Mouse (Mus musculus) gastrocnemius, postnatal 10 days (tissue): Measurements from ENCODE around the gene Styk1. TPM values are rescaled to one million over a fixed set of nuclear protein-coding genes. Genes with fewer than 3 reads are reported as not detected.
A peak's percentile ranks its signal among the peaks of the same experiment; 100 is the strongest.

Experiments
- DNase-seq: peaks from one replicate; pipeline ENCODE4 v3.0.0; 2021; ENCODE audit warnings: mixed read lengths
- long read RNA-seq, 2 experiments: library from polyadenylated mRNA; stranded (forward); transcript quantifications; one replicate each; pipeline ENCODE4 v2.0.0; 2021
- total RNA-seq, 2 experiments: library from RNA; stranded (reverse); gene quantifications; 2 replicates each; pipeline ENCODE4 v1.2.3; 2021

The Styk1 gene
- under 1 TPM; 0.88 to 0.94 TPM for total RNA-seq
- long read RNA-seq, experiment 1: 0 reads
- long read RNA-seq, experiment 2: 0 reads

- peak; percentile 60 for DNase-seq
Observed at GRCm38 (mm10) chr6:131353352-131353919, at the start of gene Styk1. TSS of gene Styk1 (minus strand) at chr6:131353597.

- peak; percentile 17 for DNase-seq
Observed at GRCm38 (mm10) chr6:131403036-131403435, 49.6 kb upstream of the Styk1 start.

GRCm38 (mm10) chr6:131402606-131403005, 49.2 kb upstream of the Styk1 start:
- DNase-seq: no peak

- no peak for DNase-seq
Observed at GRCm38 (mm10) chr6:131401259-131401658, 47.9 kb upstream of the Styk1 start.

GRCm38 (mm10) chr6:131396650-131397049, 43.3 kb upstream of the Styk1 start:
- no peak for DNase-seq

GRCm38 (mm10) chr6:131393873-131394660, 40.7 kb upstream of the Styk1 start:
- no peak for DNase-seq

- DNase-seq: peak; percentile 88
Observed at GRCm38 (mm10) chr6:131388040-131389021, 34.9 kb upstream of the Styk1 start, which contains the start of gene Ybx3. TSS of gene Ybx3 (minus strand) at chr6:131388476.

- DNase-seq: peak; percentile 66
Observed at GRCm38 (mm10) chr6:131387221-131388039, 34.0 kb upstream of the Styk1 start.

- no peak for DNase-seq
Observed at GRCm38 (mm10) chr6:131386416-131387019, 33.1 kb upstream of the Styk1 start.

GRCm38 (mm10) chr6:131385469-131385868, 32.1 kb upstream of the Styk1 start:
- no peak for DNase-seq

GRCm38 (mm10) chr6:131383713-131384330, 30.4 kb upstream of the Styk1 start:
- DNase-seq: no peak

GRCm38 (mm10) chr6:131382984-131383337, 29.6 kb upstream of the Styk1 start:
- peak; percentile 38 for DNase-seq

- DNase-seq: peak; percentile 41
Observed at GRCm38 (mm10) chr6:131382232-131382983, 29.0 kb upstream of the Styk1 start.

GRCm38 (mm10) chr6:131378858-131379428, 25.5 kb upstream of the Styk1 start:
- no peak for DNase-seq

- DNase-seq: no peak
Observed at GRCm38 (mm10) chr6:131377378-131377777, 24.0 kb upstream of the Styk1 start.

GRCm38 (mm10) chr6:131374594-131375340, 21.4 kb upstream of the Styk1 start:
- no peak for DNase-seq

- DNase-seq: no peak
Observed at GRCm38 (mm10) chr6:131373160-131373559, 19.8 kb upstream of the Styk1 start.

GRCm38 (mm10) chr6:131370767-131371166, 17.4 kb upstream of the Styk1 start:
- DNase-seq: no peak
